ENCODE assay signal across 12 mouse cellular contexts in the genomic region with DNA sequence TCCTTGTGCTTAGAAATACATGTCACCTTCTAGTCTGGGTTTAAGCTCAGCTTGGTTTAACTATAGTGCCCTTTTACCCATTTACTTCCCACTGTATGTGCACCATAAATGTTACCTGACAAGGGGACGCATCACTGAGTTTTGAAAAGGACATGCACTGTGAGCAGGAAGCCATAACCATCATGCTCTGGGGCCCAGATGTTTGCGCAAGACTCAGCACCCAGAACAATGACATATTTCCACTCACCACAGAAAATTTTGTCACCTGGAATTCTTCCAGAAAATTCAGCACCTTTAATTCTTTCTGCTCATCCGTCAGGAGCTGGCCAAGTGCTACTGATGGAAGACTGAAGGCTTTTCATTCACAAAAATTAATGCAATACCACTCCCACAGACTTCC.
"Had no signal": no experiment of that assay in that cellular context is flagged by ENCODE, and none has a peak within 500 bp of the region (broad histone marks: within the 10 kb centered on the region; RNA-seq: fewer than 3 reads in every experiment).

No protein-coding gene starts in this region.

- H3K4me2 ChIP-seq: lung, embryonic 14.5 days; midbrain, embryonic 12.5 days; neural tube, embryonic 12.5 days; stomach, embryonic 15.5 days had no signal

- DNase-seq: lung, adult 18-20 months; lung, embryonic 14.5 days; lung, postnatal 10 days; lung, postnatal 4 days; midbrain, embryonic 14.5 days; right cerebral cortex, postnatal 14 days had no signal

- H3K27me3 ChIP-seq: midbrain, embryonic 12.5 days; neural tube, embryonic 12.5 days; stomach, embryonic 15.5 days had no signal

- H3K4me3 ChIP-seq: midbrain, embryonic 10.5 days; midbrain, embryonic 12.5 days; neural tube, embryonic 12.5 days; stomach, embryonic 15.5 days had no signal

- H3K27ac ChIP-seq: liver, embryonic 14.5 days; midbrain, embryonic 10.5 days; midbrain, embryonic 12.5 days; neural tube, embryonic 12.5 days; stomach, embryonic 15.5 days; stomach, postnatal 0 days had no signal

- H3K36me3 ChIP-seq: midbrain, embryonic 10.5 days; midbrain, embryonic 12.5 days; neural tube, embryonic 12.5 days; stomach, embryonic 15.5 days had no signal

- H3K4me1 ChIP-seq: stomach, embryonic 15.5 days had no signal
